Mouse (Mus musculus) liver, postnatal 0 days (tissue): ENCODE measurements around the gene Qrsl1.

Source experiments
- CTCF ChIP-seq: sonication (generic); IDR thresholded peaks from 2 replicates; pipeline ENCODE4 v1.5.1; 2016; ENCODE audit warnings: antibody characterized with exemption, low read depth
- EP300 ChIP-seq: IDR thresholded peaks from 2 replicates; pipeline ENCODE4 v1.6.1; 2016; ENCODE audit warnings: antibody characterized with exemption, low read depth, mild to moderate bottlenecking

GRCm38 (mm10) chr10:43927736-43928135 is 26.2 kb upstream of the Qrsl1 start:
- TF ChIP-seq EP300: no peak
- TF ChIP-seq CTCF: no peak
